Mouse (Mus musculus): ENCODE data around the gene Igf2bp2. TPM values are rescaled to one million over a fixed set of nuclear protein-coding genes. Genes with fewer than 3 reads are reported as not detected.

Gene Igf2bp2
- total RNA-seq, 2 experiments from 2014 or later: 10.9 to 13.4 TPM

- intact Hi-C loops (cut with DNase I): no loop called here
- DNase-seq: no peak
These were observed 12.7 kb downstream of the Igf2bp2 start for GRCm38 (mm10) chr16:22150421-22150820.

GRCm38 (mm10) chr16:22149659-22150345 is 13.3 kb downstream of the Igf2bp2 start:
- DNase-seq: no peak
- intact Hi-C loops (cut with DNase I): no loop called here

- intact Hi-C loops (cut with DNase I): no loop called here
- DNase-seq: no peak
These were observed 14.0 kb downstream of the Igf2bp2 start for GRCm38 (mm10) chr16:22149076-22149475.

- intact Hi-C loops (cut with DNase I): no loop called here
- DNase-seq: no peak
These were observed 16.0 kb downstream of the Igf2bp2 start for GRCm38 (mm10) chr16:22147131-22147530.

GRCm38 (mm10) chr16:22146071-22146470 is 17.0 kb downstream of the Igf2bp2 start:
- intact Hi-C loops (cut with DNase I): no loop called here
- no peak for DNase-seq

- no peak for DNase-seq
- intact Hi-C loops (cut with DNase I): no loop called here
These were observed 18.6 kb downstream of the Igf2bp2 start for GRCm38 (mm10) chr16:22144490-22144889.

- intact Hi-C loops (cut with DNase I): no loop called here
- DNase-seq: no peak
These were observed 22.2 kb downstream of the Igf2bp2 start for GRCm38 (mm10) chr16:22140861-22141260.

GRCm38 (mm10) chr16:22139821-22140220 is 23.3 kb downstream of the Igf2bp2 start:
- DNase-seq: no peak
- intact Hi-C loops (cut with DNase I): no loop called here

GRCm38 (mm10) chr16:22136198-22136597 is 26.9 kb downstream of the Igf2bp2 start:
- intact Hi-C loops (cut with DNase I): no loop called here
- no peak for DNase-seq

- peak in 1 of 2 experiments; percentile 12 for DNase-seq
These were observed 31.8 kb downstream of the Igf2bp2 start for GRCm38 (mm10) chr16:22131321-22131720.

GRCm38 (mm10) chr16:22129511-22129910 is 33.6 kb downstream of the Igf2bp2 start:
- intact Hi-C loops (cut with DNase I): no loop called here
- no peak for DNase-seq

More at GRCm38 (mm10) chr16:22131321-22131720, 31.8 kb downstream of the Igf2bp2 start:
- intact Hi-C loops (cut with DNase I): no loop called here

- intact Hi-C loops (cut with DNase I): no loop called here
These were observed 34.5 kb downstream of the Igf2bp2 start for GRCm38 (mm10) chr16:22128595-22128994.

GRCm38 (mm10) chr16:22127806-22128205 is 35.3 kb downstream of the Igf2bp2 start:
- intact Hi-C loops (cut with DNase I): no loop called here
- DNase-seq: no peak

More at GRCm38 (mm10) chr16:22128595-22128994, 34.5 kb downstream of the Igf2bp2 start:
- no peak for DNase-seq

GRCm38 (mm10) chr16:22126936-22127335 is 36.2 kb downstream of the Igf2bp2 start:
- DNase-seq: no peak
- intact Hi-C loops (cut with DNase I): no loop called here

- no peak for DNase-seq
- intact Hi-C loops (cut with DNase I): no loop called here
These were observed 38.7 kb downstream of the Igf2bp2 start for GRCm38 (mm10) chr16:22124325-22124918.

GRCm38 (mm10) chr16:22123658-22124057 is 39.4 kb downstream of the Igf2bp2 start:
- intact Hi-C loops (cut with DNase I): loop anchor here (2.0 kb wide), 1 partner anchor 287 kb away; no protein-coding TSS in a partner anchor
- peak; percentile 63 to 77 for DNase-seq

- intact Hi-C loops (cut with DNase I): loop anchor here (1.0 kb wide), 1 partner anchor 13 kb away; no protein-coding TSS in a partner anchor
These were observed 42.0 kb downstream of the Igf2bp2 start for GRCm38 (mm10) chr16:22121109-22121508.

GRCm38 (mm10) chr16:22119524-22119923 is 43.6 kb downstream of the Igf2bp2 start:
- peak in 1 of 2 experiments; percentile 19 for DNase-seq
- intact Hi-C loops (cut with DNase I): no loop called here

More at GRCm38 (mm10) chr16:22121109-22121508, 42.0 kb downstream of the Igf2bp2 start:
- peak; percentile 27 to 33 for DNase-seq

GRCm38 (mm10) chr16:22118716-22119501 is 44.2 kb downstream of the Igf2bp2 start:
- DNase-seq: no peak
- intact Hi-C loops (cut with DNase I): no loop called here

- intact Hi-C loops (cut with DNase I): no loop called here
- peak in 1 of 2 experiments; percentile 31 for DNase-seq
These were observed 44.9 kb downstream of the Igf2bp2 start for GRCm38 (mm10) chr16:22118151-22118550.

GRCm38 (mm10) chr16:22116748-22117147 is 46.4 kb downstream of the Igf2bp2 start:
- peak in 1 of 2 experiments; percentile 19 for DNase-seq
- intact Hi-C loops (cut with DNase I): no loop called here
